Mouse (Mus musculus) kidney, postnatal 0 days (tissue): ENCODE results near the gene Col4a4. TPM values are rescaled to one million over a fixed set of nuclear protein-coding genes. Genes with fewer than 3 reads are reported as not detected.

Source experiments
- ATAC-seq: fragments of 200-750 bp; cut with Nextera tagmentation; replicated peaks from 2 replicates; pipeline ENCODE4 v1.8.0; 2017; ENCODE audit warnings: low read depth, moderate number of reproducible peaks, moderate TSS enrichment, moderate library complexity; ENCODE audit not compliant: low FRiP score
- DNase-seq: peaks from one replicate; pipeline ENCODE4 v3.0.0-alpha.2; 2016; ENCODE audit warnings: low spot score
- H3K27ac ChIP-seq: fragments of 300-500 bp; sonication (generic); 2 replicates; pipeline ENCODE4 v1.5.1; 2014; ENCODE audit warnings: mild to moderate bottlenecking
- H3K27me3 ChIP-seq: fragments of 300-500 bp; sonication (generic); 2 replicates; pipeline ENCODE4 v1.6.1; 2014; ENCODE audit warnings: low read length, mixed read lengths; ENCODE audit not compliant: insufficient read depth
- H3K36me3 ChIP-seq: fragments of 300-500 bp; sonication (generic); 2 replicates; pipeline ENCODE4 v1.6.1; 2014; ENCODE audit warnings: low read length, mixed read lengths; ENCODE audit not compliant: insufficient read depth
- H3K4me1 ChIP-seq: fragments of 300-500 bp; sonication (generic); replicated peaks from 2 replicates; pipeline ENCODE4 v1.6.1; 2014; ENCODE audit warnings: antibody characterized with exemption, low read length, mixed read lengths; ENCODE audit not compliant: insufficient read depth
- H3K4me2 ChIP-seq: fragments of 300-500 bp; sonication (generic); 2 replicates; pipeline ENCODE4 v1.6.1; 2014; ENCODE audit warnings: mild to moderate bottlenecking, low read length, moderate library complexity, mixed read lengths
- H3K4me3 ChIP-seq: fragments of 300-500 bp; sonication (generic); replicated peaks from 2 replicates; pipeline ENCODE4 v1.5.1; 2014; ENCODE audit warnings: low read depth, low read length
- H3K9ac ChIP-seq: fragments of 300-500 bp; sonication (generic); 2 replicates; pipeline ENCODE4 v1.6.1; 2014; ENCODE audit warnings: low read depth, low read length
- H3K9me3 ChIP-seq: fragments of 300-500 bp; sonication (generic); replicated peaks from 2 replicates; pipeline ENCODE4 v1.6.1; 2016; ENCODE audit warnings: low read length, inconsistent platforms, mixed read lengths
- CTCF ChIP-seq: IDR thresholded peaks from 2 replicates; pipeline ENCODE4 v1.5.1; 2016; ENCODE audit warnings: antibody characterized with exemption, low read depth, mild to moderate bottlenecking, moderate library complexity
- WGBS: fragments of 180-500 bp; shearing (Covaris S2); extraction: QIAGEN DNeasy Blood & Tissue Kit; methylation state at CpG from one replicate; pipeline ENCODE4 v1.1.7; 2014; 5-methylcytosine and 5-hydroxymethylcytosine counted together
- polyA plus RNA-seq: library from polyadenylated mRNA; unstranded; fragments of >200 nt; fragmentation: Nextera tagmentation; extraction: Ambion mirVana; gene quantifications from 2 replicates; pipeline ENCODE4 v1.2.1, GENCODE M21; 2015

The Col4a4 gene
- polyA plus RNA-seq, 1 experiment from 2014 or later: 20.3 TPM

DNA sequence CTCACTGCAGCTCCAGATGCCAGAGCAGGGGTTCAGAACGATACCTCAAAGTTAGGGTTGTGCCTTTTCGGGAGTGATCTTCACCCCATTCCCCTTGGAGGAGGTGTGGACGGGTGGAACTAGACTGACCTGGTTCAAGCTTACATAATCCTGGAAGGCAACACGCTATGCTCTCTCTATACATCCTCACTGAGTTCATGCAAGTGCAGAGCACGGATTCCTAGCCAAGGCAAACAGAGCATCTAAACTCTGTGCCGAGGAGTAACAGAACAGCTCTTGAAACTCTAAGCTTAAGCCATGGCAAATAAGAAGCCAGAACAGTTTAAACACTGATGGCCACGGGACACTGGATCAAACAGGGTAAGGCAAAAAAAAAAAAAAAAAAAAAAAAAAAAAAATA, 104.3 kb downstream of the Col4a4 start:
- 82% methylated on average over 7 of the region's 7 CpGs for WGBS
- H3K9me3 ChIP-seq: no peaks in the 10 kb centered on the region
- H3K36me3 ChIP-seq: no peaks in the 10 kb centered on the region
- no peak overlapping the region for H3K4me2 ChIP-seq
- no peak for TF ChIP-seq CTCF
- H3K9ac ChIP-seq: no peak overlapping the region
- H3K27me3 ChIP-seq: no peaks in the 10 kb centered on the region
- H3K27ac ChIP-seq: no peak overlapping the region
- DNase-seq: no peak
- H3K4me3 ChIP-seq: no peak overlapping the region
- no peak for ATAC-seq
- no peaks in the 10 kb centered on the region for H3K4me1 ChIP-seq

DNA sequence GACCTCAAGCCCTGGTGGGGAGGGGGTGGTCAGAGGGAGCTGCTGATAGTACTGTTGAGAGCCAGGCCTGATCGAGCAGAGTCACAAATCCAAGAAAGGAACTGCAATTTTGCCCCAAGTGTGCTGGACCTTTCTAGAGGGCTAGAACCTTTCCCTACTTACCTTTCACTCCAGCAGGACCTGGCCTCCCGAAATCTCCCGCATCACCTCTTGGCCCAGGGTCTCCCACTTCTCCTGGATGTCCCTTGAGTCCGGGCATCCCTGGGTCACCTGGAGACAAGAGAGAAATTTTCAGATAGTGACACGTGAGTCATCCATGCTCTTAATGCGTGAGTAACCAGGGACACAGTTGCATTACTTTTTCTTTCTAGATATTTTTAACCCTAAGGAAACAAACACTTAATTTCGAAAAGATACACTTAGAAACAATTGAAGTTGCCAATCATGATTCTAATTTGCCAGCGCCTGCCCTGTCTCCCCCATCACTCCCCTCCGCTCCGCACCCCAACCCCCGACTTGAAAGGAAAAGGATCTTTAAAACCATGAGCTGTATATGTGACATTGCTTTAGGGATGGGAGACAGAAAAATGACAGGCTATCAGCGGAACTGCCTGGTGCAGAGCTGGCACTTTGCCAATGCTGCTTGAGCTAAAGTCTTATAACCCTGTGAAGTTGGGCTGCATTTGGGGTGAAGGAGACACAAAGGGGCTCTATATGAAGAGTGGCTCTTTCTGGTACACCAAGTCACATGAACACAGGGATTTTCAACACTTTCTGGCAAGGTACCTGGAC, 106.8 kb downstream of the Col4a4 start:
- no peak for ATAC-seq
- no peak for DNase-seq
- H3K27me3 ChIP-seq: no peaks in the 10 kb centered on the region
- H3K9me3 ChIP-seq: no peaks in the 10 kb centered on the region
- H3K4me2 ChIP-seq: no peak overlapping the region
- no peaks in the 10 kb centered on the region for H3K36me3 ChIP-seq
- H3K4me3 ChIP-seq: no peak overlapping the region
- H3K4me1 ChIP-seq: peaks cover under 1% of the 10 kb centered on the region; the same call in 1 of the 2 replicates
- no peak for TF ChIP-seq CTCF
- no peak overlapping the region for H3K27ac ChIP-seq
- no peak overlapping the region for H3K9ac ChIP-seq
- WGBS: 88% methylated on average over 12 of the region's 12 CpGs

- ATAC-seq: no peak; the same call in 1 of the 2 replicates
Measured at GRCm38 (mm10) chr1:82476746-82477145, 109.9 kb downstream of the Col4a4 start.

GRCm38 (mm10) chr1:82476256-82476655, 110.4 kb downstream of the Col4a4 start:
- no peaks in the 10 kb centered on the region for H3K9me3 ChIP-seq
- H3K4me2 ChIP-seq: 0 out of 2 replicates have a peak overlapping the region, but pooled peaks have one; percentile 21
- no peaks in the 10 kb centered on the region for H3K27me3 ChIP-seq
- no peak for ATAC-seq
- whole genome bisulfite sequencing: 29% methylated on average over 11 of the region's 11 CpGs
- TF ChIP-seq CTCF: peak; percentile 89
- H3K9ac ChIP-seq: no peak overlapping the region
- no peak overlapping the region for H3K4me3 ChIP-seq
- H3K27ac ChIP-seq: 0 out of 2 replicates have a peak overlapping the region, but pooled peaks have one; percentile 44
- H3K36me3 ChIP-seq: no peaks in the 10 kb centered on the region
- peak; percentile 78 for DNase-seq
- peaks cover 7% of the 10 kb centered on the region; the same call in 1 of the 2 replicates for H3K4me1 ChIP-seq

More at GRCm38 (mm10) chr1:82476746-82477145, 109.9 kb downstream of the Col4a4 start:
- Histone ChIP-seq H3K36me3 (no peaks in the 10 kb centered on the region), H3K4me1 (peaks cover 7% of the 10 kb centered on the region; the same call in 1 of the 2 replicates), H3K27me3 (no peaks in the 10 kb centered on the region), H3K4me3 (no peak overlapping the region), H3K4me2 (peak overlapping the region; percentile 21; the same call in 1 of the 2 replicates), H3K9ac (no peak overlapping the region), H3K27ac (peak overlapping the region; percentile 44; the same call in 1 of the 2 replicates), H3K9me3 (no peaks in the 10 kb centered on the region)
- TF ChIP-seq CTCF: no peak
- peak; percentile 87 for DNase-seq
- 2% methylated on average over 9 of the region's 9 CpGs for WGBS

- Histone ChIP-seq H3K27ac (no peak overlapping the region), H3K9ac (no peak overlapping the region), H3K9me3 (no peaks in the 10 kb centered on the region), H3K4me3 (no peak overlapping the region), H3K4me1 (peaks cover 7% of the 10 kb centered on the region; the same call in 1 of the 2 replicates), H3K27me3 (no peaks in the 10 kb centered on the region), H3K36me3 (no peaks in the 10 kb centered on the region), H3K4me2 (no peak overlapping the region)
- ATAC-seq (no peak), DNase-seq (no peak)
- WGBS: 71% methylated on average over 4 of the region's 4 CpGs
- TF ChIP-seq CTCF: no peak
Measured at GRCm38 (mm10) chr1:82475821-82476220, 110.8 kb downstream of the Col4a4 start.

- Histone ChIP-seq H3K4me1 (peaks cover 7% of the 10 kb centered on the region; the same call in 1 of the 2 replicates), H3K4me3 (no peak overlapping the region), H3K27me3 (no peaks in the 10 kb centered on the region), H3K4me2 (no peak overlapping the region), H3K27ac (no peak overlapping the region), H3K9ac (no peak overlapping the region), H3K9me3 (no peaks in the 10 kb centered on the region), H3K36me3 (no peaks in the 10 kb centered on the region)
- TF ChIP-seq CTCF: no peak
- 74% methylated on average over 5 of the region's 5 CpGs for WGBS
- ATAC-seq: no peak
- peak; percentile 5 for DNase-seq
Measured at GRCm38 (mm10) chr1:82475254-82475653, 111.4 kb downstream of the Col4a4 start.
